Mouse (Mus musculus): ENCODE measurements at regions not wholly inside any gene's neighbourhood (a gene's known extent, or its start where the extent isn't known, plus 50 kb on each side); places are given as distances from the start of the nearest gene placed in this dataset.

DNA sequence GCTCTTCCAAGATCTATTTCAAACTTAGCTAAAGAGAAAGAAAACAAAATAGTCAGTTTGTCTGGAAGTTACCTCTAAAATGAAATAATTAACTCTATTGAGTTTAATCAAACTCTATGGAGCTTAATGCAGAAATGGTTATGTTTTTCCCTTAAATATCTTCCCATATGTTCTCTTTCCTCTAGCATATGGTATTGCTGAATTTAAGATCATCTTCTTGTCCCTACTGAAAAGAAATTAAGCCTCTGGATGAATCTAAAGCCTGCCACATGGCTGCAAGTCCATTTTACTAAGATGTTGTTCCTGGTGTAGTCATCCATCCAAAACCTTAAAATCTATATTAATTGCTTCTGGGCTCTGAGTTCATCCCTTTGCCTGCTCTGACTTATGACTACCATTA, 513.0 kb upstream of the Pdzrn3 start:
- no peak for TF ChIP-seq CTCF (IDR thresholded peaks at IDR 0.05; ENCODE audit: borderline replicate concordance, insufficient read depth, low read depth, low read length)
- TF ChIP-seq POLR2A (IDR thresholded peaks at IDR 0.05; ENCODE audit: borderline replicate concordance, insufficient read depth, low read length), result no peak

Measured in cerebellum, adult 2 months (tissue).